Mouse (Mus musculus) neural tube, embryonic 13.5 days (tissue): Measurements from ENCODE around the gene Tns3. TPM values are rescaled to one million over a fixed set of nuclear protein-coding genes. Genes with fewer than 3 reads are reported as not detected.

ENCODE experiments used
- ATAC-seq: fragments of 200-750 bp; cut with Nextera tagmentation; 2 replicates; pipeline ENCODE4 v1.8.0; 2017; ENCODE audit warnings: low read depth, mild to moderate bottlenecking, moderate TSS enrichment, moderate library complexity
- H3K27ac ChIP-seq: fragments of 300-500 bp; sonication (generic); replicated peaks from 2 replicates; pipeline ENCODE4 v1.5.1; 2015; ENCODE audit warnings: moderate library complexity, mild to moderate bottlenecking, inconsistent platforms
- H3K27me3 ChIP-seq: fragments of 300-500 bp; sonication (generic); 2 replicates; pipeline ENCODE4 v1.6.1; 2015; ENCODE audit warnings: mild to moderate bottlenecking, inconsistent platforms
- H3K36me3 ChIP-seq: fragments of 300-500 bp; sonication (generic); 2 replicates; pipeline ENCODE4 v1.6.1; 2015; ENCODE audit warnings: mild to moderate bottlenecking, inconsistent platforms
- H3K4me1 ChIP-seq: fragments of 300-500 bp; sonication (generic); replicated peaks from 2 replicates; pipeline ENCODE4 v1.6.1; 2015; ENCODE audit warnings: inconsistent platforms
- H3K4me2 ChIP-seq: fragments of 300-500 bp; sonication (generic); 2 replicates; pipeline ENCODE4 v1.6.1; 2015; ENCODE audit warnings: inconsistent platforms, mild to moderate bottlenecking, moderate library complexity
- H3K4me3 ChIP-seq: fragments of 300-500 bp; sonication (generic); 2 replicates; pipeline ENCODE4 v1.5.1; 2015; ENCODE audit warnings: mild to moderate bottlenecking, inconsistent platforms
- H3K9ac ChIP-seq: fragments of 300-500 bp; sonication (generic); 2 replicates; pipeline ENCODE4 v1.6.1; 2015; ENCODE audit warnings: moderate library complexity, mild to moderate bottlenecking, inconsistent platforms
- H3K9me3 ChIP-seq: fragments of 300-500 bp; sonication (generic); 2 replicates; pipeline ENCODE4 v1.6.1; 2016; ENCODE audit warnings: inconsistent platforms
- WGBS: fragments of 180-500 bp; shearing (Covaris S2); methylation state at CpG from one replicate; pipeline ENCODE4 v1.1.7; 2015; 5-methylcytosine and 5-hydroxymethylcytosine counted together
- polyA plus RNA-seq: library from polyadenylated mRNA; unstranded; fragments of >200 nt; fragmentation: Nextera tagmentation; extraction: Ambion mirVana; gene quantifications from 2 replicates; pipeline ENCODE4 v1.2.1, GENCODE M21; 2015

Gene Tns3
- polyA plus RNA-seq, 1 experiment from 2014 or later = 7.9 TPM

GRCm38 (mm10) chr11:8639007-8639718 lies 25.2 kb downstream of the Tns3 start:
- Histone ChIP-seq H3K4me1 (0 out of 2 replicates have a peak, but pooled peaks cover 5% of the 10 kb centered on the region), H3K36me3 (no peaks in the 10 kb centered on the region), H3K27ac (no peak overlapping the region), H3K4me2 (no peak overlapping the region), H3K4me3 (no peak overlapping the region), H3K9me3 (no peaks in the 10 kb centered on the region), H3K9ac (no peak overlapping the region), H3K27me3 (no peaks in the 10 kb centered on the region)
- no peak for ATAC-seq
- WGBS = 92% methylated on average over 6 of the region's 6 CpGs

GRCm38 (mm10) chr11:8637469-8638447 lies 26.6 kb downstream of the Tns3 start:
- Histone ChIP-seq H3K4me2 (no peak overlapping the region), H3K27ac (no peak overlapping the region), H3K9me3 (no peaks in the 10 kb centered on the region), H3K4me3 (no peak overlapping the region), H3K36me3 (no peaks in the 10 kb centered on the region), H3K9ac (no peak overlapping the region), H3K27me3 (no peaks in the 10 kb centered on the region), H3K4me1 (0 out of 2 replicates have a peak, but pooled peaks cover 5% of the 10 kb centered on the region)
- no peak for ATAC-seq
- 82% methylated on average over 10 of the region's 10 CpGs for WGBS

- H3K4me1 ChIP-seq = 0 out of 2 replicates have a peak, but pooled peaks cover 5% of the 10 kb centered on the region
- 86% methylated on average over 1 of the region's 1 CpGs for WGBS
- no peaks in the 10 kb centered on the region for H3K36me3 ChIP-seq
- no peaks in the 10 kb centered on the region for H3K9me3 ChIP-seq
- H3K4me2 ChIP-seq = no peak overlapping the region
- ATAC-seq = no peak
- H3K27ac ChIP-seq = no peak overlapping the region
- no peaks in the 10 kb centered on the region for H3K27me3 ChIP-seq
- H3K4me3 ChIP-seq = no peak overlapping the region
- H3K9ac ChIP-seq = no peak overlapping the region
These were observed 27.7 kb downstream of the Tns3 start for GRCm38 (mm10) chr11:8636680-8637079.

- 59% methylated on average over 3 of the region's 3 CpGs for WGBS
- no peaks in the 10 kb centered on the region for H3K27me3 ChIP-seq
These were observed 28.6 kb downstream of the Tns3 start for GRCm38 (mm10) chr11:8635778-8636177.

GRCm38 (mm10) chr11:8634728-8635410 lies 29.5 kb downstream of the Tns3 start:
- no peak for ATAC-seq
- H3K4me3 ChIP-seq = no peak overlapping the region
- no peaks in the 10 kb centered on the region for H3K27me3 ChIP-seq
- H3K27ac ChIP-seq = no peak overlapping the region
- H3K9ac ChIP-seq = no peak overlapping the region
- 46% methylated on average over 7 of the region's 7 CpGs for WGBS
- H3K9me3 ChIP-seq = no peaks in the 10 kb centered on the region
- H3K4me2 ChIP-seq = no peak overlapping the region
- 0 out of 2 replicates have a peak, but pooled peaks cover 5% of the 10 kb centered on the region for H3K4me1 ChIP-seq
- H3K36me3 ChIP-seq = no peaks in the 10 kb centered on the region

More at GRCm38 (mm10) chr11:8635778-8636177, 28.6 kb downstream of the Tns3 start:
- no peak for ATAC-seq
- no peak overlapping the region for H3K4me3 ChIP-seq
- no peaks in the 10 kb centered on the region for H3K36me3 ChIP-seq
- no peak overlapping the region for H3K27ac ChIP-seq
- H3K9me3 ChIP-seq = no peaks in the 10 kb centered on the region
- no peak overlapping the region for H3K9ac ChIP-seq
- 0 out of 2 replicates have a peak, but pooled peaks cover 5% of the 10 kb centered on the region for H3K4me1 ChIP-seq
- H3K4me2 ChIP-seq = no peak overlapping the region

- Histone ChIP-seq H3K27ac (no peak overlapping the region), H3K4me1 (0 out of 2 replicates have a peak, but pooled peaks cover 12% of the 10 kb centered on the region), H3K27me3 (0 out of 2 replicates have a peak, but pooled peaks cover under 1% of the 10 kb centered on the region), H3K9ac (no peak overlapping the region), H3K9me3 (no peaks in the 10 kb centered on the region), H3K4me3 (no peak overlapping the region), H3K36me3 (no peaks in the 10 kb centered on the region), H3K4me2 (no peak overlapping the region)
- WGBS = 80% methylated on average over 5 of the region's 5 CpGs
- no peak for ATAC-seq
These were observed 32.2 kb downstream of the Tns3 start for GRCm38 (mm10) chr11:8632163-8632562.

GRCm38 (mm10) chr11:8629862-8630390 lies 34.4 kb downstream of the Tns3 start:
- H3K4me1 ChIP-seq = peaks cover 30% of the 10 kb centered on the region
- H3K27ac ChIP-seq = no peak overlapping the region
- no peak overlapping the region for H3K9ac ChIP-seq
- no peaks in the 10 kb centered on the region for H3K9me3 ChIP-seq
- 86% methylated on average over 8 of the region's 8 CpGs for WGBS
- no peak overlapping the region for H3K4me3 ChIP-seq
- no peak for ATAC-seq
- 0 out of 2 replicates have a peak, but pooled peaks cover 6% of the 10 kb centered on the region for H3K27me3 ChIP-seq
- H3K36me3 ChIP-seq = no peaks in the 10 kb centered on the region
- H3K4me2 ChIP-seq = no peak overlapping the region

- Histone ChIP-seq H3K4me1 (peaks cover 31% of the 10 kb centered on the region), H3K27me3 (0 out of 2 replicates have a peak, but pooled peaks cover 6% of the 10 kb centered on the region), H3K9me3 (no peaks in the 10 kb centered on the region), H3K4me2 (no peak overlapping the region), H3K4me3 (no peak overlapping the region), H3K27ac (no peak overlapping the region), H3K9ac (no peak overlapping the region), H3K36me3 (no peaks in the 10 kb centered on the region)
- no peak for ATAC-seq
- 93% methylated on average over 5 of the region's 5 CpGs for WGBS
These were observed 35.0 kb downstream of the Tns3 start for GRCm38 (mm10) chr11:8629326-8629725.

- WGBS = 77% methylated on average over 10 of the region's 10 CpGs
- H3K9me3 ChIP-seq = no peaks in the 10 kb centered on the region
- peaks cover 34% of the 10 kb centered on the region for H3K4me1 ChIP-seq
- peaks cover 6% of the 10 kb centered on the region; the same call in 1 of the 2 replicates for H3K27me3 ChIP-seq
- no peak overlapping the region for H3K4me3 ChIP-seq
- H3K9ac ChIP-seq = no peak overlapping the region
- no peak overlapping the region for H3K27ac ChIP-seq
- H3K4me2 ChIP-seq = no peak overlapping the region
- no peak for ATAC-seq
- no peaks in the 10 kb centered on the region for H3K36me3 ChIP-seq
These were observed 35.5 kb downstream of the Tns3 start for GRCm38 (mm10) chr11:8628846-8629253.

- Histone ChIP-seq H3K4me2 (no peak overlapping the region), H3K9me3 (no peaks in the 10 kb centered on the region), H3K4me3 (no peak overlapping the region), H3K9ac (no peak overlapping the region), H3K4me1 (peaks cover 51% of the 10 kb centered on the region), H3K27me3 (peaks cover 6% of the 10 kb centered on the region; the same call in 1 of the 2 replicates), H3K27ac (no peak overlapping the region), H3K36me3 (no peaks in the 10 kb centered on the region)
- ATAC-seq = no peak
- 89% methylated on average over 6 of the region's 6 CpGs for WGBS
These were observed 37.2 kb downstream of the Tns3 start for GRCm38 (mm10) chr11:8627156-8627555.

GRCm38 (mm10) chr11:8626715-8627114 lies 37.6 kb downstream of the Tns3 start:
- WGBS = 82% methylated on average over 6 of the region's 6 CpGs
- Histone ChIP-seq H3K4me1 (peaks cover 53% of the 10 kb centered on the region), H3K36me3 (no peaks in the 10 kb centered on the region), H3K4me2 (no peak overlapping the region), H3K27me3 (peaks cover 6% of the 10 kb centered on the region; the same call in 1 of the 2 replicates), H3K4me3 (no peak overlapping the region), H3K27ac (no peak overlapping the region), H3K9me3 (no peaks in the 10 kb centered on the region), H3K9ac (no peak overlapping the region)
- no peak for ATAC-seq
